Mouse (Mus musculus) kidney, adult 2 months (tissue): ENCODE data around the gene Kras. TPM values are rescaled to one million over a fixed set of nuclear protein-coding genes. Genes with fewer than 3 reads are reported as not detected.

Experiments used
- DNase-seq: peaks from one replicate; pipeline ENCODE4 v3.0.0; 2021
- H3K27ac ChIP-seq: fragments of 200-500 bp; 2 replicates; pipeline ENCODE4 v1.5.1; 2012; ENCODE audit warnings: low read depth, low read length, control low read depth, inconsistent platforms; ENCODE audit not compliant: insufficient read depth
- H3K27me3 ChIP-seq: fragments of 200-500 bp; replicated peaks from 2 replicates; pipeline ENCODE4 v1.6.1; 2012; ENCODE audit warnings: mild to moderate bottlenecking, moderate library complexity, low read length, inconsistent platforms; ENCODE audit not compliant: control insufficient read depth, insufficient read depth
- H3K36me3 ChIP-seq: fragments of 200-500 bp; 2 replicates; pipeline ENCODE4 v1.6.1; 2012; ENCODE audit warnings: mild to moderate bottlenecking, moderate library complexity, low read length, inconsistent platforms; ENCODE audit not compliant: control insufficient read depth, insufficient read depth
- H3K4me1 ChIP-seq: fragments of 200-500 bp; 2 replicates; pipeline ENCODE4 v1.6.1; 2011; ENCODE audit warnings: low read length; ENCODE audit not compliant: control insufficient read depth, insufficient read depth
- H3K4me3 ChIP-seq: fragments of 200-500 bp; 2 replicates; pipeline ENCODE4 v1.5.1; 2011; ENCODE audit warnings: mild to moderate bottlenecking, low read depth, low read length, control low read depth; ENCODE audit not compliant: insufficient read depth
- CTCF ChIP-seq: fragments of 200-500 bp; conservative IDR thresholded peaks from 2 replicates; pipeline ENCODE4 v1.5.1; 2011; ENCODE audit warnings: low read depth, mild to moderate bottlenecking, control low read depth, low read length, moderate library complexity, mixed read lengths; ENCODE audit not compliant: insufficient read depth, insufficient read length
- POLR2A ChIP-seq: fragments of 200-500 bp; IDR thresholded peaks from one replicate; pipeline ENCODE4 v1.6.1; 2011; ENCODE audit warnings: low read depth, low read length, control low read depth
- WGBS: fragments of 180-500 bp; shearing (Covaris S2); methylation state at CpG from one replicate; pipeline ENCODE4 v1.1.7; 2018; 5-methylcytosine and 5-hydroxymethylcytosine counted together
- polyA plus RNA-seq: library from polyadenylated mRNA; depleted of rRNA; stranded (reverse); fragments of >200 nt; gene quantifications from 2 replicates; pipeline ENCODE4 v1.2.3, GENCODE M21; 2012; rRNA removed

Kras gene
- polyA plus RNA-seq, result 13.1 and 14.3 TPM in 2 replicates

GRCm38 (mm10) chr6:145250185-145250791 lies at the start of gene Kras:
Gene Kras (minus strand): TSS chr6:145250239.
- TF ChIP-seq CTCF, result no peak
- TF ChIP-seq POLR2A, result no peak

GRCm38 (mm10) chr6:145297626-145298025 lies 47.6 kb upstream of the Kras start:
- Histone ChIP-seq H3K27ac (no peak overlapping the region), H3K4me3 (no peak overlapping the region), H3K36me3 (no peaks in the 10 kb centered on the region), H3K27me3 (no peaks in the 10 kb centered on the region), H3K4me1 (no peaks in the 10 kb centered on the region)
- WGBS, result 71% methylated on average over 7 of the region's 7 CpGs
- DNase-seq, result no peak
- TF ChIP-seq POLR2A (no peak), CTCF (no peak)

More at GRCm38 (mm10) chr6:145250185-145250791, at the start of gene Kras:
- H3K4me1 ChIP-seq, result peaks cover 5% of the 10 kb centered on the region; the same call in 1 of the 2 replicates
- H3K27ac ChIP-seq, result peak within 1 kb of the TSS; percentile 26; the same call in 1 of the 2 replicates
- peak; percentile 94 for DNase-seq
- H3K4me3 ChIP-seq, result peak within 1 kb of the TSS; percentile 88
- no peaks in the 10 kb centered on the region for H3K27me3 ChIP-seq
- WGBS, result 2% methylated on average over 77 of the region's 83 CpGs
- H3K36me3 ChIP-seq, result no peaks in the 10 kb centered on the region

GRCm38 (mm10) chr6:145296979-145297378 lies 46.9 kb upstream of the Kras start:
- TF ChIP-seq POLR2A (no peak), CTCF (no peak)
- no peak overlapping the region for H3K27ac ChIP-seq
- H3K4me1 ChIP-seq, result no peaks in the 10 kb centered on the region
- no peak overlapping the region for H3K4me3 ChIP-seq
- WGBS, result 87% methylated on average over 7 of the region's 7 CpGs
- H3K36me3 ChIP-seq, result no peaks in the 10 kb centered on the region
- H3K27me3 ChIP-seq, result no peaks in the 10 kb centered on the region
- no peak for DNase-seq

- 77% methylated on average over 11 of the region's 11 CpGs for WGBS
- Histone ChIP-seq H3K36me3 (no peaks in the 10 kb centered on the region), H3K4me3 (no peak overlapping the region), H3K4me1 (no peaks in the 10 kb centered on the region), H3K27me3 (no peaks in the 10 kb centered on the region), H3K27ac (no peak overlapping the region)
- no peak for TF ChIP-seq POLR2A
- TF ChIP-seq CTCF, result no peak
- no peak for DNase-seq
These were observed 45.1 kb upstream of the Kras start for GRCm38 (mm10) chr6:145295171-145295570.

- no peak for DNase-seq
- TF ChIP-seq POLR2A (no peak), CTCF (no peak)
- no peak overlapping the region for H3K4me3 ChIP-seq
- WGBS, result 84% methylated on average over 6 of the region's 6 CpGs
- no peaks in the 10 kb centered on the region for H3K4me1 ChIP-seq
- no peak overlapping the region for H3K27ac ChIP-seq
- no peaks in the 10 kb centered on the region for H3K36me3 ChIP-seq
- H3K27me3 ChIP-seq, result no peaks in the 10 kb centered on the region
These were observed 43.1 kb upstream of the Kras start for GRCm38 (mm10) chr6:145293156-145293555.

GRCm38 (mm10) chr6:145291383-145292289 lies 41.6 kb upstream of the Kras start:
- Histone ChIP-seq H3K27ac (no peak overlapping the region), H3K4me1 (no peaks in the 10 kb centered on the region), H3K27me3 (no peaks in the 10 kb centered on the region), H3K36me3 (no peaks in the 10 kb centered on the region), H3K4me3 (0 out of 2 replicates have a peak overlapping the region, but pooled peaks have one; percentile 4)
- TF ChIP-seq POLR2A (no peak), CTCF (no peak)
- WGBS, result 40% methylated on average over 13 of the region's 13 CpGs
- DNase-seq, result peak; percentile 29

GRCm38 (mm10) chr6:145285656-145286055 lies 35.6 kb upstream of the Kras start:
- no peak for TF ChIP-seq POLR2A
- no peaks in the 10 kb centered on the region for H3K27me3 ChIP-seq
- 86% methylated on average over 4 of the region's 4 CpGs for WGBS
- no peaks in the 10 kb centered on the region for H3K4me1 ChIP-seq
- no peaks in the 10 kb centered on the region for H3K36me3 ChIP-seq
- H3K4me3 ChIP-seq, result no peak overlapping the region
- DNase-seq, result no peak
- H3K27ac ChIP-seq, result no peak overlapping the region
